Mouse (Mus musculus) CH12.LX (cell line): ENCODE data around the gene Ccnd1. TPM values are rescaled to one million over a fixed set of nuclear protein-coding genes. Genes with fewer than 3 reads are reported as not detected.

Experiments
- DNase-seq: peaks from one replicate; pipeline ENCODE4 v3.0.0-alpha.2; 2013; ENCODE audit errors: extremely low read depth
- H3K27ac ChIP-seq: 2 replicates; pipeline ENCODE4 v1.5.1; 2012; ENCODE audit warnings: low read depth, mild to moderate bottlenecking, control low read depth, moderate library complexity; ENCODE audit not compliant: insufficient read depth
- H3K27me3 ChIP-seq: replicated peaks from 2 replicates; pipeline ENCODE3; 2012; ENCODE audit warnings: inconsistent platforms
- H3K36me3 ChIP-seq, 2 experiments: replicated peaks in 1 of 2; 2 replicates each; pipeline versions ENCODE3 to v1.6.1; 2012; ENCODE audit warnings: inconsistent platforms in 1 of 2, low read length in 1 of 2, mild to moderate bottlenecking in 1 of 2, mixed read lengths in 1 of 2, moderate library complexity in 1 of 2; ENCODE audit not compliant: control insufficient read depth in 1 of 2, insufficient read depth in 1 of 2
- H3K4me1 ChIP-seq, 2 experiments: 2 replicates each; pipeline ENCODE4 v1.6.1; 2012; ENCODE audit warnings: inconsistent platforms in 1 of 2, moderate library complexity in 1 of 2; ENCODE audit not compliant: insufficient read depth in 2 of 2, control insufficient read depth in 1 of 2
- H3K4me2 ChIP-seq: 2 replicates; pipeline ENCODE4 v1.6.1; 2012; ENCODE audit warnings: low read depth, mild to moderate bottlenecking, control low read depth; ENCODE audit not compliant: poor library complexity, insufficient read depth, severe bottlenecking
- H3K4me3 ChIP-seq, 3 experiments: fragments of 150-350 bp in 1 of 3; sonication (generic) in 1 of 3; replicated peaks in 1 of 3; 2 replicates each; pipeline versions ENCODE3 to v1.5.1; 2011 to 2012; ENCODE audit warnings: low read depth in 2 of 3, low read length in 2 of 3, mild to moderate bottlenecking in 2 of 3, moderate library complexity in 2 of 3, control low read depth in 1 of 3, improper control_type of control experiment in 1 of 3, inconsistent platforms in 1 of 3, mixed read lengths in 1 of 3; ENCODE audit not compliant: poor library complexity in 1 of 3
- H3K79me2 ChIP-seq: replicated peaks from 2 replicates; pipeline ENCODE4 v1.6.1; 2012; ENCODE audit warnings: mild to moderate bottlenecking, moderate library complexity; ENCODE audit not compliant: control insufficient read depth, poor library complexity, insufficient read depth, severe bottlenecking; ENCODE audit errors: extremely low read depth
- H3K9ac ChIP-seq: 2 replicates; pipeline ENCODE4 v1.6.1; 2012; ENCODE audit warnings: low read depth, mild to moderate bottlenecking, control low read depth, moderate library complexity; ENCODE audit not compliant: insufficient read depth
- H3K9me3 ChIP-seq: replicated peaks from 2 replicates; pipeline ENCODE3; 2012; ENCODE audit warnings: low read length, inconsistent platforms, mixed read lengths
- CTCF ChIP-seq, 2 experiments: IDR thresholded peaks in 1 of 2; conservative IDR thresholded peaks in 1 of 2; 2 replicates each; pipeline ENCODE4 v1.5.1; 2011 to 2012; ENCODE audit warnings: low read depth in 2 of 2, low read length in 2 of 2, improper control_type of control experiment in 1 of 2, inconsistent platforms in 1 of 2, mild to moderate bottlenecking in 1 of 2, moderate library complexity in 1 of 2
- E2F4 ChIP-seq: IDR thresholded peaks from 2 replicates; pipeline ENCODE4 v1.6.1; 2011; ENCODE audit warnings: low read depth, low read length, improper control_type of control experiment; ENCODE audit not compliant: insufficient replicate concordance
- ELF1 ChIP-seq: IDR thresholded peaks from 2 replicates; pipeline ENCODE4 v1.6.1; 2014; ENCODE audit warnings: low read depth, mild to moderate bottlenecking, inconsistent platforms, low read length, improper control_type of control experiment
- GABPA ChIP-seq: IDR thresholded peaks from 2 replicates; pipeline ENCODE4 v1.6.1; 2012; ENCODE audit warnings: low read depth, low read length, improper control_type of control experiment, inconsistent platforms; ENCODE audit not compliant: insufficient replicate concordance
- JUND ChIP-seq: conservative IDR thresholded peaks from 2 replicates; pipeline ENCODE4 v1.6.1; 2011; ENCODE audit warnings: low read depth, low read length, improper control_type of control experiment
- KAT2A ChIP-seq: IDR thresholded peaks from 2 replicates; pipeline ENCODE4 v1.6.1; 2012; ENCODE audit warnings: low read length, improper control_type of control experiment, inconsistent platforms; ENCODE audit not compliant: insufficient replicate concordance
- MAFK ChIP-seq: IDR thresholded peaks from 2 replicates; pipeline ENCODE4 v1.6.1; 2011; ENCODE audit warnings: low read length, improper control_type of control experiment; ENCODE audit not compliant: insufficient replicate concordance
- MAZ ChIP-seq: IDR thresholded peaks from 2 replicates; pipeline ENCODE4 v1.6.1; 2012; ENCODE audit warnings: low read depth, mild to moderate bottlenecking, inconsistent platforms, low read length, improper control_type of control experiment, moderate library complexity
- MXI1 ChIP-seq: IDR thresholded peaks from 2 replicates; pipeline ENCODE4 v1.6.1; 2011; ENCODE audit warnings: mild to moderate bottlenecking, low read depth, low read length, improper control_type of control experiment
- NELFE ChIP-seq: IDR thresholded peaks from 2 replicates; pipeline ENCODE4 v1.6.1; 2011; ENCODE audit warnings: low read depth, low read length, improper control_type of control experiment
- NRF1 ChIP-seq: IDR thresholded peaks from 2 replicates; pipeline ENCODE4 v1.6.1; 2014; ENCODE audit warnings: low read depth, mild to moderate bottlenecking, inconsistent platforms, low read length, improper control_type of control experiment, moderate library complexity
- POLR2A ChIP-seq: IDR thresholded peaks from 2 replicates; pipeline ENCODE4 v1.6.1; 2011; ENCODE audit warnings: low read depth, mild to moderate bottlenecking, improper control_type of control experiment, low read length
- RAD21 ChIP-seq: IDR thresholded peaks from 2 replicates; pipeline ENCODE4 v1.6.1; 2011; ENCODE audit warnings: low read depth, mild to moderate bottlenecking, low read length, improper control_type of control experiment, moderate library complexity
- SIN3A ChIP-seq: IDR thresholded peaks from 2 replicates; pipeline ENCODE4 v1.6.1; 2012; ENCODE audit warnings: low read length, improper control_type of control experiment, inconsistent platforms
- TCF12 ChIP-seq: IDR thresholded peaks from 2 replicates; pipeline ENCODE4 v1.6.1; 2014; ENCODE audit warnings: low read depth, mild to moderate bottlenecking, inconsistent platforms, low read length, improper control_type of control experiment
- USF1 ChIP-seq: IDR thresholded peaks from 2 replicates; pipeline ENCODE4 v1.6.1; 2014; ENCODE audit warnings: low read depth, mild to moderate bottlenecking, inconsistent platforms, low read length, improper control_type of control experiment
- USF2 ChIP-seq: conservative IDR thresholded peaks from 2 replicates; pipeline ENCODE4 v1.6.1; 2011; ENCODE audit warnings: low read depth, low read length, improper control_type of control experiment
- ZC3H11A ChIP-seq: IDR thresholded peaks from 2 replicates; pipeline ENCODE4 v1.6.1; 2012; ENCODE audit warnings: low read depth, mild to moderate bottlenecking, inconsistent platforms, low read length, improper control_type of control experiment
- ZNF384 ChIP-seq: IDR thresholded peaks from 2 replicates; pipeline ENCODE4 v1.6.1; 2012; ENCODE audit warnings: low read depth, low read length, improper control_type of control experiment, inconsistent platforms
- dilution Hi-C: fragments of 300-500 bp; cut with MboI; formaldehyde crosslinking; loops from 2 replicates; pipeline ENCODE4 v1.14.3; 2020; ENCODE audit warnings: low sequenced_read_pairs; ENCODE audit not compliant: extremely low pct_unique_long_range_greater_than_20kb, extremely low pct_ligation_motif_present
- in situ Hi-C: fragments of 300-500 bp; cut with MboI; formaldehyde crosslinking; loops from 3 replicates; pipeline ENCODE4 v1.14.3; 2019; ENCODE audit warnings: low sequenced_read_pairs, low pct_ligation_motif_present, low pct_unique_long_range_greater_than_20kb, mixed read lengths
- polyA plus RNA-seq: library from polyadenylated mRNA; unstranded; fragments of >175 nt; gene quantifications from 2 replicates; pipeline ENCODE4 v1.2.1, GENCODE M21; 2012; ENCODE audit warnings: low read depth; ENCODE audit not compliant: insufficient read length
- total RNA-seq, 2 experiments: library from RNA; depleted of rRNA; stranded (reverse); fragments of 300-350 nt in 1 of 2; fragments of >200 nt in 1 of 2; gene quantifications; 2 replicates each; pipeline ENCODE4 v1.2.3; 2012 to 2014

The Ccnd1 gene
- total and polyA plus RNA-seq, 3 experiments: 0.16 to 0.34 TPM; not detected in 1

DNA sequence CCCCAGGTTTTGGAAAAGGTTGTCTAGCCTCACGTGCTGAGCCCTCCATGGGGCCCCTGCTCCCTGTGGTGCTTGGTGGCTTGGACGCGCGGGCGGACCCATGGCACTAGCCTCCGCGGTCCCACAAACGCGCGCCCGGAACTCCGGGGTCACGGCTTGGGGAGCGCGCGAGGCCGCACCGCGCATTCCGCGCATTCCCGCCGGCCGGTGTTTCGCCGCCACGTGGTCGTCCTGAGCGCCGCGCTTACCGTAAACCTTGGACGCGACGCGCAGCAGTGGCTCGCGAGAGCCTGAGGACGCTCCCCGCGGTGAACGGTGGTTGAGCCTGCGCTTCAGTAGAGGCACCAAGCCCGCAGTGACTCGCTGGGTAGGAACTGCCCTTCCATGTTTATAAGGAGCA lies 3.5 kb upstream of the Ccnd1 start:
- dilution Hi-C loops: no loop called here
- no peak for TF ChIP-seq TCF12
- TF ChIP-seq MXI1: peak; percentile 88
- TF ChIP-seq, all 38 proteins: peak for 1
- Histone ChIP-seq H3K9me3 (peaks cover 15% of the 10 kb centered on the region), H3K4me3 (no peak overlapping the region), H3K4me2 (no peak overlapping the region), H3K36me3 (no peaks in the 10 kb centered on the region), H3K79me2 (no peaks in the 10 kb centered on the region), H3K9ac (no peak overlapping the region), H3K27me3 (peaks cover 89% of the 10 kb centered on the region), H3K4me1 (peaks cover 0 to 16% of the 10 kb centered on the region in 2 experiments; a peak in 3 of 4 replicates), H3K27ac (no peak overlapping the region)
- in situ Hi-C loops: no loop called here
- no peak for DNase-seq

DNA sequence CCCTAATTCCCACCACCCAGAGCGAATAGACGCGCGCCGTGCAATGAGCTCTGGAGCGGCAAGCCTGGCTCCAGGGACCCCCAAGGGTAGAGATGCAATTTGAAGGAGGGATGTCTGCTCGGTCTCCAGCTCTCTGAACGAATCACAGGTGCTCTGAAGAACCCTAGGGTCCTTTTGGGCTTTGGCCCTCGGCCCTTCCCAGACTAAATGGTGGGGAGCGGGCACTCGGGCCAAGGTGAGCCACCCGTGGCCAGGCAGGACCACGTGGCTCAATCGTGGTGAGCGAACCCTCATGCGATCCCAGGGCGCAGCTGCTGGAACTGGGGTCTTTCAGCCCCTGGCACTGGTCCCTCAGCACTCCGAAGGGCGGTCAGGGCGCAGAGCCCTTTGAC lies 3.0 kb upstream of the Ccnd1 start:
- H3K9me3 ChIP-seq: peaks cover 15% of the 10 kb centered on the region
- H3K27me3 ChIP-seq: peaks cover 89% of the 10 kb centered on the region
- TF ChIP-seq ELF1 (no peak), USF2 (no peak), MAFK (no peak), ZC3H11A (no peak), POLR2A (no peak), KAT2A (no peak), NELFE (no peak), SIN3A (no peak), RAD21 (no peak), E2F4 (no peak), ZNF384 (no peak), CTCF (conservative IDR thresholded peaks at IDR 0.05 in 1 of 2, IDR thresholded peaks at IDR 0.05 in 1 of 2; ENCODE audit: low read depth in 2 of 2, low read length in 2 of 2) (no peak), MAZ (no peak), JUND (no peak), USF1 (no peak), NRF1 (no peak), TCF12 (no peak), GABPA (no peak)
- no peaks in the 10 kb centered on the region for H3K36me3 ChIP-seq
- no peak overlapping the region for H3K4me2 ChIP-seq
- dilution Hi-C loops: no loop called here
- no peak overlapping the region for H3K4me3 ChIP-seq
- H3K4me1 ChIP-seq: peaks cover 0 to 20% of the 10 kb centered on the region in 2 experiments; a peak in 3 of 4 replicates
- DNase-seq: no peak
- no peak overlapping the region for H3K27ac ChIP-seq
- no peaks in the 10 kb centered on the region for H3K79me2 ChIP-seq
- in situ Hi-C loops: no loop called here
- H3K9ac ChIP-seq: no peak overlapping the region
